Mouse (Mus musculus) hindbrain, embryonic 10.5 days (tissue): Measurements from ENCODE around the gene Col7a1. TPM values are rescaled to one million over a fixed set of nuclear protein-coding genes. Genes with fewer than 3 reads are reported as not detected.

ENCODE experiments used
- DNase-seq: peaks from one replicate; pipeline ENCODE4 v3.0.0-alpha.2; 2017; ENCODE audit warnings: low spot score
- H3K27ac ChIP-seq: fragments of 300-500 bp; sonication (generic); 2 replicates; pipeline ENCODE4 v1.5.1; 2016; ENCODE audit warnings: mild to moderate bottlenecking, moderate library complexity
- H3K27me3 ChIP-seq: fragments of 300-500 bp; sonication (generic); 2 replicates; pipeline ENCODE4 v1.6.1; 2016; ENCODE audit warnings: mild to moderate bottlenecking; ENCODE audit not compliant: poor library complexity, insufficient read depth, severe bottlenecking
- H3K36me3 ChIP-seq: fragments of 300-500 bp; sonication (generic); 2 replicates; pipeline ENCODE4 v1.6.1; 2016; ENCODE audit warnings: mild to moderate bottlenecking, moderate library complexity
- H3K4me1 ChIP-seq: fragments of 300-500 bp; sonication (generic); replicated peaks from 2 replicates; pipeline ENCODE4 v1.6.1; 2016; ENCODE audit warnings: mild to moderate bottlenecking
- H3K4me3 ChIP-seq: fragments of 300-500 bp; sonication (generic); 2 replicates; pipeline ENCODE4 v1.5.1; 2016; ENCODE audit warnings: mild to moderate bottlenecking, moderate library complexity
- H3K9me3 ChIP-seq: fragments of 300-500 bp; sonication (generic); 2 replicates; pipeline ENCODE4 v1.6.1; 2016; ENCODE audit warnings: mild to moderate bottlenecking, moderate library complexity
- WGBS: fragments of 180-500 bp; shearing (Covaris S2); methylation state at CpG from one replicate; pipeline ENCODE4 v1.1.7; 2016; 5-methylcytosine and 5-hydroxymethylcytosine counted together
- polyA plus RNA-seq: library from polyadenylated mRNA; unstranded; fragments of >200 nt; fragmentation: Nextera tagmentation; extraction: Ambion mirVana; gene quantifications from 2 replicates; pipeline ENCODE4 v1.2.1, GENCODE M21; 2016

Col7a1 gene
- polyA plus RNA-seq, 1 experiment from 2014 or later, result 1.2 TPM

DNA sequence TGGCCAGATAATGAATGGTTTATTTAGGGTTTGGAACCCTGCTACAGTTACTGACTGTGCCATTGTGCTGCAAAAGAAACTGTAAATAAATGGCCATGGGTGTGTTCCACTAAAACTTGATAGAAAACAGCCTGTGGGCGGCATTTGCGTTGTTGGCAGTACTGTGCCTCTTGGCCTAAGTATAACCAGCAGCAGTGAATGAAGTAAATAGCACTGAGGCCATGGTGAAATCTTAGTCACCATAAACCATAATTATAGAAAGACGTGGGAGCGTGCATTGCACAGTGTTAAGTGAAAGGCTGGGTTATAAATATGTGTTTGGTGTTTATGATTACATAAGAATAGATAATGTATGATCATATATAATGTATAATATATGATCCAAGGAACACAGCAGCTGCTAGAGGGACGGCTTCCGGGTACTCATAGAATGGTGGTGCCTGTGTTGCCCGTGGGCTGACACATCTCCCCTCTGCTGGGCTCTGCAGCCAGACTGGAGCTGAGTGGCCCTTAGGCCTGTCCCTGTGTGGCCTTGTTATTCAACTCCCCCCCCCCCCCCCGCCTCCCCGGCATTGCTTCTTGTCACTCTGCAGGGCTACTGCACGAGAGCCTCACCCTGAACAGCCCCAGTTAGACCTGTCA, 55.7 kb downstream of the Col7a1 start:
- Histone ChIP-seq H3K9me3 (no peaks in the 10 kb centered on the region), H3K4me1 (peaks cover 23% of the 10 kb centered on the region), H3K36me3 (peaks cover 8% of the 10 kb centered on the region; the same call in 1 of the 2 replicates), H3K27me3 (no peaks in the 10 kb centered on the region), H3K4me3 (no peak overlapping the region), H3K27ac (no peak overlapping the region)
- WGBS, result 70% methylated on average over 10 of the region's 10 CpGs
- DNase-seq, result no peak

DNA sequence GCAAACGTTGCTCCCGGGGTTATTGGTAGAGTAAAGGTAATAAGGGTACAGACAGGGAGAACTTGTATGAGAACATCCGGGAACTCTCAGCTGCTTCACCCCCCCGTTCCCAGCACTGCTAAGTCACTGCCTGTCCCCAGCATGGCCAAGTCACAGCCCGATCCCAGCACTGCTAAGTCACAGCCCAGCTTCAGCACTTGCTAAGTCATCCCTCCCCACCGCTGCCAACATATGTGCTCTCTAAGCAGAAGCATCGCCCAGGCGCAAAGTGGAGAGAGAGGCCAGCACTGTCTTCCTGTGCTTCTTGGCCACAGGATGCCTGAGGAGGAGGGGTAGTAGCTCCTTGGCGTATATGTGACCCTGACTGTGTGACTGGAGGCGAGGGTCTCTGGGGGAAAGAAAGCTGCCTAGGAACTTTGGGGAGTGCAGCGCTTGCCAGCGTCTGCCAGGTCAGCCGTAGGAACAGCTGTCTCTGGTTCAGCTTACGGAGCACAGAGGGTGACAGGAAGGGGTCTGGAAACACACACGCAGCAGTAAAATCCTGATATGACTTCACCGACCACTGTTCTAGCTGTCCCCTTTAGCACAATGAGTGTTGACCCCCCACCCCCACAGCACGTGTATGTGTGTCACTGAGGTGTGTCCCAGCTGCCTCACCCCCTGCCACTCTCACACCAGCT, 56.4 kb downstream of the Col7a1 start:
- Histone ChIP-seq H3K27me3 (no peaks in the 10 kb centered on the region), H3K4me3 (no peak overlapping the region), H3K9me3 (no peaks in the 10 kb centered on the region), H3K36me3 (peaks cover 8% of the 10 kb centered on the region; the same call in 1 of the 2 replicates), H3K27ac (no peak overlapping the region), H3K4me1 (peaks cover 23% of the 10 kb centered on the region)
- 57% methylated on average over 17 of the region's 17 CpGs for WGBS
- no peak for DNase-seq

DNA sequence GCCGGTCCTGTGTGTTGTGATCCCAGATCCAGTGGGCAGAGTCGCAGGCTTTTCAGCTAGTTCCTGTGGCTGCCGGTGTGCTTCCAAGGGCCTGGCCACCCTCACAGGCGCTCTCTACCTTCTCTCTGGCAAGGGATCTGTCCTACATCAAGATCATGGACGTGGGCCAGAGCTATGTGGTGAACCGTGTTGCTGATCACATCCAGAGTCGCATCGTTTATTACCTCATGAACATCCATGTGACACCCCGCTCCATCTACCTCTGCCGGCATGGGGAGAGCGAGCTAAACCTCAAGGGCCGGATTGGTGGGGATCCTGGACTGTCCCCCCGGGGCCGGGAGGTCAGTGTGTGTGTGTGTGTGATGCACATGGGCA, 56.9 kb downstream of the Col7a1 start:
- no peaks in the 10 kb centered on the region for H3K9me3 ChIP-seq
- no peak for DNase-seq
- WGBS, result 89% methylated on average over 14 of the region's 14 CpGs
- no peak overlapping the region for H3K27ac ChIP-seq
- H3K36me3 ChIP-seq, result peaks cover 8% of the 10 kb centered on the region; the same call in 1 of the 2 replicates
- peaks cover 23% of the 10 kb centered on the region for H3K4me1 ChIP-seq
- no peak overlapping the region for H3K4me3 ChIP-seq
- H3K27me3 ChIP-seq, result no peaks in the 10 kb centered on the region

DNA sequence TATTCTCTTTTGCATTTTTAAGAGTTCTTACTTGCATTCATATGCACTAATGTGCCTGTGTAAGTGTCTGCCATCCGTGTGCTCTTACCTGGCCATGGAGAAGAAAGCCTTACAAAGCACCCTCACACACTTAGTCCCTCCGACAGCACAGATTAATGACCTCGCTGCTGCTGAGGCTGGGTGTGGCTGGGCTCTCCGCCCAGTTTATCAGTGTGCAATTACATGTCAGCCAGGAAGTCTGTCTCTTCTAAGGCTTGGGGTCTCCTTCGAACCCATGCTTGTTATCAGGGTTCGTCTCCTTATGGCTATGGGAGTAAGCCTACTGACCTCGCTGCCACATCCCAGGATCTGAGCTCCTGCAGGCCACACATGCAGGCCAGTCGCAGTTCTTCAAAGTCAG, 62.0 kb downstream of the Col7a1 start:
- Histone ChIP-seq H3K4me1 (no peaks in the 10 kb centered on the region), H3K36me3 (0 out of 2 replicates have a peak, but pooled peaks cover 3% of the 10 kb centered on the region), H3K9me3 (no peaks in the 10 kb centered on the region), H3K27me3 (no peaks in the 10 kb centered on the region), H3K4me3 (no peak overlapping the region), H3K27ac (no peak overlapping the region)
- DNase-seq, result no peak
- 88% methylated on average over 8 of the region's 8 CpGs for WGBS

DNA sequence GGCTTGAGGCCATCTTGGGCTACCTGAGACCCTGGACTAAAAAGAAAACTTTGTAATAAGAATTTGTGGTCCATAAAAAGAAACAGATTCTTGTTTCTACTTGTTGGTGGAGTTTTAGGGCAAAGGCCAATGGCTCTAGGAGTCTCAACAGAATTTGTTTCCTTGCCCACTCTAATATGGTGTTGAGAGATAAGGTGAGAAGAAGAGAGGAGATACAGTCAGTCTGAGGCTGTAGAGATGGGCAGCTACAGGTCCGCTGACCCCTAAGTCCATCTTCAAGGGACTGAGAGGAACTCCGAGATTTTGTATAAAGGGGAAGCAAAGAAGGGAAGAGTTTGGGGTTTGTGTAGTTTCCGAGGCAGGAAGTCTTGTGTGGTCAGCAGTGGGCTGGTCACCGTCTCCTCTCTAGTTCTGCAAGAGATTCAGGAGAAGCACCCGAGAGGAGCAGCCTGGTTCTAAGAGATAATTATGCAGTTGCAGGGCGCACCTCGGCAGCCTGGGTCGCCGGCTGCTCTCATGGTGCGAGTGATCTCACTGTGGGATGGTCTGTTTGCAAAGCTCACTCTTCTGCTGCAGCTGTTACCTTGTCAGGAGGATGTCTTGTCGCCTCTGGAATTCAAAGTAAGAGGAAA, 63.7 kb downstream of the Col7a1 start:
- H3K4me3 ChIP-seq, result no peak overlapping the region
- WGBS, result 70% methylated on average over 11 of the region's 11 CpGs
- H3K4me1 ChIP-seq, result no peaks in the 10 kb centered on the region
- H3K9me3 ChIP-seq, result no peaks in the 10 kb centered on the region
- DNase-seq, result no peak
- H3K27ac ChIP-seq, result no peak overlapping the region
- no peaks in the 10 kb centered on the region for H3K36me3 ChIP-seq
- H3K27me3 ChIP-seq, result no peaks in the 10 kb centered on the region

DNA sequence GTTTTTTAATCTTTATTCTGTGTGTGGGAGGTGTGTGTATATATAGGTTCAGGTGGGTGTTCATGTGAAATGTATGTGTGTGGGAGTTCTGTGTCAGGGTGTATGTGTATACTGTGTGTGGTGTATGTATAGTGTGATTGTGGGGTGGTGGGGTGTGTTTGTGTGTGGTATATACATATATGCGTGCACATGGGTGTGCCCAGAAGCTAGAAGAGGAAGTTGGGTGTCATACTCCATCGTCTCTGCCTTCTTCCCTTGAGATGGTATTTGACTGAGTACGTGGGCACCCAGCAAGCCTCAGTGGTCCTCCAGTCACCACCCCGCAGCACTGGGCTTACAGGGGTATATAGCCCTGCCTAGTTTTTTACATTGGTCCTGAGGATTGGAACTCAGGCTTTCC, 68.0 kb downstream of the Col7a1 start:
- H3K27me3 ChIP-seq, result no peaks in the 10 kb centered on the region
- no peaks in the 10 kb centered on the region for H3K4me1 ChIP-seq
- H3K9me3 ChIP-seq, result no peaks in the 10 kb centered on the region
- DNase-seq, result no peak
- H3K4me3 ChIP-seq, result no peak overlapping the region
- 88% methylated on average over 4 of the region's 4 CpGs for WGBS
- H3K27ac ChIP-seq, result no peak overlapping the region
- no peaks in the 10 kb centered on the region for H3K36me3 ChIP-seq

DNA sequence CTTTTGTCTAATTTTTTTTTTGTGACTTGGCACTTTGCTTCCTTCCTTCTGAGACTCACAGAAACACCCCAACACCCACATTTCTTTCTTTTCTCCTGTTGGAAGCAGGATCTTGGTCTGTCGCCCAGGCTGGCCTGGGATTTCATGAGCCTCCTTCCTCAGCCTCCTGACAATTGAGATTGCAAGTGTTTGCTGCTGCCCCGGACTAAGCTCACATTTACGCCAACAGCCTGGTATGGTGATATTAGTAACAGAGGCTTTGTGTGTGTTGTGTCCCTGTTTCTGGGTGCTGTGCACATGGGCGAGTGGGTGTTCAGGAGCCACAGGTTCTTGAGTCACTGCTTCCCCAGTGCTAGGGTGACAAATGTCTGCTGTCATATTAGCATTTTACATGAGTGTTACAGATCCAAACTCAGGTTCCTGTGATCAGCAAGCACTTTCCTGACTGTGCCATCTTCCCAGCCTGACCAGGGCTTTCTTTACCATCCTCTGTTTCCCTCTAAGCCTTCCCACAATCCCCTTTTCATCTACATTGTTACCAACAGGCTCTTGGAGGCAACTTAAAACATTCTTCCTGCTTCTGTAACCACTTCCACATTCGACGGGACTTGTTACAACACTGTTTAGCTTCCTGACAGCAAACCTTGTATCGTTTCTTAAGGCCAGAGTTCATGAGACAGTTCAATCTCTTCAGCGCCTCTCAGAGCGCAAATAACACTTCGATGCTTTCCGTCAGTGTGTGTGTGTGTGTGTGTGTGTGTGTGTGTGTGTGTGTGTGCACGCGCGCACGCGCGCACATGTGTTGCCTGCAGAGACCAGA, 69.7 kb downstream of the Col7a1 start:
- Histone ChIP-seq H3K36me3 (no peaks in the 10 kb centered on the region; the same call in 1 of the 2 replicates), H3K4me3 (no peak overlapping the region), H3K27ac (no peak overlapping the region), H3K27me3 (no peaks in the 10 kb centered on the region), H3K9me3 (no peaks in the 10 kb centered on the region), H3K4me1 (no peaks in the 10 kb centered on the region)
- 94% methylated on average over 17 of the region's 17 CpGs for WGBS
- DNase-seq, result no peak

DNA sequence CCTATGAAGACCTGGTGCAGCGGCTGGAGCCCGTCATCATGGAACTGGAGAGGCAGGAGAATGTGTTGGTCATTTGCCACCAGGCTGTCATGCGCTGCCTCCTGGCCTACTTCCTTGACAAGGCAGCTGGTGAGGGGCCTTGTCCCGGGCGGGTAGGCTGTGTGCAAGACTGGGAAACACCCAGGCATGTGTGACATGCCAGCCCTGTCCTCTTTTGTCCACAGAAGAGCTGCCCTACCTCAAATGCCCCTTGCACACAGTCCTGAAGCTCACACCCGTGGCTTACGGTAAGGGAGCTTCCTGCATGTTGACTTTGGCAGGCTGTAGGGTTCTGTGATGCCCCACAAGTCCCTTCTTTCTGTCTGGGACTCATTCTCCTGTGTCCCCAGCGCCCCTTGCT, 74.1 kb downstream of the Col7a1 start:
- Histone ChIP-seq H3K36me3 (no peaks in the 10 kb centered on the region; the same call in 1 of the 2 replicates), H3K27ac (no peak overlapping the region), H3K9me3 (no peaks in the 10 kb centered on the region), H3K4me1 (no peaks in the 10 kb centered on the region), H3K27me3 (no peaks in the 10 kb centered on the region), H3K4me3 (no peak overlapping the region)
- no peak for DNase-seq
- 87% methylated on average over 8 of the region's 8 CpGs for WGBS

DNA sequence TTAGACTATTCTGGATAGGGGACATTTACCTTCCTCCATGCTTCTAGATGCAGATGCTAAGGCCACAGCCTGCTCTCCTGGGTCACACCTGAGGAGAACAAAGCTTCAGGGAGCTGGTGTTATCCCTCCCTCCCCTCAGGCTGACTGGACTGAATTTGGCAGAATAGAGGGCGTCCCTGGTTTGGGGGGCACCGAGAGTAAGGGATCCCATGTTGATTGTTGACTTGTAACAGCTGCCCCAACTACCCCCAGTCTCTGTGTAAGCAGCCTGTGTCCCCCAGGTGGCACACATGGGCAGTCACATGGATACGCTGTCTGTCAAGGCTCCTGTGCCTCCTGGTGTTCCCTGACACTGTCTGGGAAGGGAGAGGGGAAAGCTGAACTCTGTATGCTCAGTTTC, 75.0 kb downstream of the Col7a1 start:
- Histone ChIP-seq H3K4me3 (no peak overlapping the region), H3K27me3 (no peaks in the 10 kb centered on the region), H3K4me1 (no peaks in the 10 kb centered on the region), H3K9me3 (no peaks in the 10 kb centered on the region), H3K27ac (no peak overlapping the region), H3K36me3 (no peaks in the 10 kb centered on the region; the same call in 1 of the 2 replicates)
- WGBS, result 83% methylated on average over 3 of the region's 3 CpGs
- no peak for DNase-seq

DNA sequence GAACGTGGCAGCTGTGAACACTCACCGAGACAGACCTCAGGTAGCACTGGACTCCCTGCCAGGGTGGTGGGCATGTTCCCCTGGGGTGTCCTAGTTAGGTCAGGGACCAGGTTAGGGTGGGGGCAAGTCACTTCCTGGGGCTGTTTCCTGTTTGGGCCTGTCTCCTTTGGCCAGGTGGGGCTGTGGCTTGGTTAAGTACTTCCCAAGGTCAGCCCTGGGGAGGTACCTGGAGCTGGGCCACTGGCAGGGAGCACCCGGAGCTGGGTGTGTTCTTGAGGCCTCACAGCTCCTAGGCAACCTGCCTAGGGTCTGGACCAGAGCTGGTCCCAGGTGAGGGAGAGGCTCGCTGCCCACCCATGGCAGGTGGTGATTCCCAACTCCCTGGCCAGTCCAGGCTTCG, 75.5 kb downstream of the Col7a1 start:
- no peak overlapping the region for H3K27ac ChIP-seq
- H3K27me3 ChIP-seq, result no peaks in the 10 kb centered on the region
- no peaks in the 10 kb centered on the region for H3K4me1 ChIP-seq
- WGBS, result 79% methylated on average over 5 of the region's 5 CpGs
- no peak for DNase-seq
- H3K36me3 ChIP-seq, result no peaks in the 10 kb centered on the region; the same call in 1 of the 2 replicates
- no peak overlapping the region for H3K4me3 ChIP-seq
- H3K9me3 ChIP-seq, result no peaks in the 10 kb centered on the region

DNA sequence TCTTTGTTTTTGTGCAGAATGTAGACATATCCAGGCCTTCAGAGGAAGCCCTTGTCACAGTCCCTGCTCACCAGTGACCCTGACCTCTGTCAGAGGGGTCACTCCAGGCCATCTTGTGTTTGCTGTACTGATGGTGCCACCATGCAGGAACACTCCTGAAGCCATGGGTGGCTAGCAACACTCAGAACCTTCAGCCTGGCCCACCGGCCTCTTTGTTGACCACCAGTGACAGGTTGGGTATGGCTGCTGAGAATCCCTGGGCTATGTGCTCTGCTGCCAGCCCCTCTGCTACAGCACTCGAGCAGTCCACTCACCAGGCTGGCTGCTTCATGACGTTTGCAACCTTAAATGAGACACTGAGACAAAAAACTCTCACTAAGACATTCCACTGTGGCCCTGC, 76.9 kb downstream of the Col7a1 start:
- H3K27ac ChIP-seq, result no peak overlapping the region
- WGBS, result 76% methylated on average over 3 of the region's 3 CpGs

DNA sequence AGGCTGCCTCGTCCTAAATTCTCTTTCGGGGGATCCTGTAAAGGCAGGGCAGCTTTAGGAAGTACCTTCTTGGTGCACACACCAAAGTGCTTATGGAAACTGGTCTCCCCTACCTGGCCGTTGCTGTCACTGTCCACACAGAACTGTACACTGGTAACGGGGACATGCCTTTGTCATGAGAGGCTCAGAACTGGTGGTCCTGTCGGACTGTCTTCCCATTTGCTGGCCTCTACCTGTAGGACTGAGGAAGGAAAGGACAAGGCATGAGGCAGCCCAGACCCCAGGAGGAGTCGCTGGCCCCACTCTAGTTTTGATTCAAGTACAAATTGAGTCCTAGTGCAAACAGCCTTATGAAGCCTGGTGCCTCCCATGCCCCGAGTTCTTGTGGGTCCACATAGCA, 77.6 kb downstream of the Col7a1 start:
- H3K27ac ChIP-seq, result no peak overlapping the region
- 91% methylated on average over 7 of the region's 7 CpGs for WGBS
- no peak overlapping the region for H3K4me3 ChIP-seq
- DNase-seq, result no peak
- no peaks in the 10 kb centered on the region for H3K4me1 ChIP-seq
- H3K9me3 ChIP-seq, result no peaks in the 10 kb centered on the region
- no peaks in the 10 kb centered on the region for H3K27me3 ChIP-seq
- H3K36me3 ChIP-seq, result no peaks in the 10 kb centered on the region; the same call in 1 of the 2 replicates

More for the DNA sequence above, 76.9 kb downstream of the Col7a1 start:
- no peak for DNase-seq
- Histone ChIP-seq H3K27me3 (no peaks in the 10 kb centered on the region), H3K4me1 (no peaks in the 10 kb centered on the region), H3K9me3 (no peaks in the 10 kb centered on the region), H3K4me3 (no peak overlapping the region), H3K36me3 (no peaks in the 10 kb centered on the region; the same call in 1 of the 2 replicates)
